Comparison of ENCODE assay signal across 22 mouse cellular contexts in the genomic region with DNA sequence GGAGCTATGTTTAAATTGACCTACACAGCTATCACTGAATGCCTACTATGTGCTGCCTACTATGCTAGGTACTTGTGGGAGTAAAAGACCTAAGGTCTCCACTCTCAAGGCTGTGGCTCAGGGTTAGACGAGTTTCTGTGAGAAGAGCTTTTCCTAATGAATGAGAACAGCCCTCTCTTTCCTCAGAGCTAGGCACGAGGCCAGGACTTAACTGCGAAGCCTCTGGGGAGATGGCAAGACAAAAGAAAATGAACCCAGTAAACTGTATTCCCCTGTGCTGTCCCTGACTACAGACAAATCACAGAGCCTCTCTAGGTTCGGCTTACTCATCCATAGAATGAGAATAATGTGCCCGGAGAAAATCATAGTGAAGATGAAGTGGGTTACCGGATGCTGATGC.
DNase-seq lines count a peak whose midpoint lies in the region; ATAC-seq and TF ChIP-seq lines count a peak whose summit lies in the region.
"Had no signal": no experiment of that assay in that cellular context is flagged by ENCODE, and none has a peak within 500 bp of the region (broad histone marks: within the 10 kb centered on the region; RNA-seq: fewer than 3 reads in every experiment).

No protein-coding gene starts in this region.

- peak; percentile 70 for DNase-seq in forebrain, embryonic 14.5 days (ENCODE audit: low spot score)
- no peak for DNase-seq in forebrain, embryonic 11.5 days (ENCODE audit: low spot score)
- peak; percentile 79 for DNase-seq in brain, embryonic 14.5 days (ENCODE audit: low read depth)
- DNase-seq: adrenal gland, adult 2 months; B cell, adult 2 months; embryo, embryonic 11 days; gastrocnemius, postnatal 25 days; heart, postnatal 36 days; kidney, adult 9 months; kidney, postnatal 4 days; lung, adult 2 months; lung, postnatal 4 days had no signal

- H3K27me3 ChIP-seq in forebrain, embryonic 14.5 days (replicated peaks; ENCODE audit: control insufficient read depth, insufficient read depth, low read length): no peaks in the 10 kb centered on the region
- H3K27me3 ChIP-seq in forebrain, embryonic 11.5 days (ENCODE audit: control insufficient read depth, insufficient read depth, low read length): no peaks in the 10 kb centered on the region
- no peaks in the 10 kb centered on the region for H3K27me3 ChIP-seq in hindbrain, embryonic 15.5 days
- H3K27me3 ChIP-seq in hindbrain, embryonic 12.5 days: no peaks in the 10 kb centered on the region
- no peaks in the 10 kb centered on the region for H3K27me3 ChIP-seq in neural tube, embryonic 14.5 days (ENCODE audit: control insufficient read depth, insufficient read depth, low read length)
- H3K27me3 ChIP-seq in neural tube, embryonic 15.5 days (replicated peaks): no peaks in the 10 kb centered on the region
- H3K27me3 ChIP-seq: heart, embryonic 12.5 days; limb, embryonic 12.5 days; liver, embryonic 12.5 days had no signal

- H3K4me1 ChIP-seq in forebrain, embryonic 14.5 days (ENCODE audit: control insufficient read depth, insufficient read depth, low read length): peaks cover 20% of the 10 kb centered on the region
- H3K4me1 ChIP-seq in forebrain, embryonic 11.5 days (replicated peaks; ENCODE audit: control insufficient read depth, insufficient read depth, low read length): peaks cover 5% of the 10 kb centered on the region; the same call in 1 of the 2 replicates
- peaks cover 17% of the 10 kb centered on the region for H3K4me1 ChIP-seq in hindbrain, embryonic 15.5 days (replicated peaks)
- peaks cover 7% of the 10 kb centered on the region for H3K4me1 ChIP-seq in hindbrain, embryonic 12.5 days
- no peaks in the 10 kb centered on the region for H3K4me1 ChIP-seq in neural tube, embryonic 14.5 days (ENCODE audit: control insufficient read depth, insufficient read depth, low read length)
- H3K4me1 ChIP-seq in neural tube, embryonic 15.5 days: peaks cover 4% of the 10 kb centered on the region; the same call in 1 of the 2 replicates
- H3K4me1 ChIP-seq: heart, embryonic 12.5 days; liver, embryonic 12.5 days had no signal

- no peak for ATAC-seq in forebrain, embryonic 14.5 days
- ATAC-seq in forebrain, embryonic 11.5 days (replicated peaks; ENCODE audit: low FRiP score): no peak
- ATAC-seq in hindbrain, embryonic 15.5 days (ENCODE audit: low FRiP score, low read depth): 0 out of 2 replicates have a peak, but pooled peaks have one; percentile 12
- ATAC-seq in hindbrain, embryonic 12.5 days (ENCODE audit: low FRiP score): no peak
- 0 out of 2 replicates have a peak, but pooled peaks have one; percentile 45 for ATAC-seq in neural tube, embryonic 14.5 days (ENCODE audit: low read depth)
- no peak for ATAC-seq in neural tube, embryonic 15.5 days (ENCODE audit: low FRiP score)
- ATAC-seq: liver, embryonic 12.5 days had no signal

- no peaks in the 10 kb centered on the region for H3K36me3 ChIP-seq in forebrain, embryonic 14.5 days (ENCODE audit: control insufficient read depth, insufficient read depth, low read length)
- no peaks in the 10 kb centered on the region for H3K36me3 ChIP-seq in forebrain, embryonic 11.5 days (ENCODE audit: control insufficient read depth, insufficient read depth, low read length)
- H3K36me3 ChIP-seq in hindbrain, embryonic 15.5 days: no peaks in the 10 kb centered on the region
- H3K36me3 ChIP-seq in hindbrain, embryonic 12.5 days: no peaks in the 10 kb centered on the region
- H3K36me3 ChIP-seq in neural tube, embryonic 14.5 days (ENCODE audit: control insufficient read depth, insufficient read depth, low read length): no peaks in the 10 kb centered on the region
- H3K36me3 ChIP-seq in neural tube, embryonic 15.5 days: no peaks in the 10 kb centered on the region
- H3K36me3 ChIP-seq: forebrain, embryonic 10.5 days; heart, embryonic 12.5 days; limb, embryonic 12.5 days; liver, embryonic 12.5 days had no signal

- no peak overlapping the region for H3K9ac ChIP-seq in forebrain, embryonic 14.5 days (ENCODE audit: low read length)
- H3K9ac ChIP-seq in forebrain, embryonic 11.5 days (ENCODE audit: low read length): no peak overlapping the region
- H3K9ac ChIP-seq in hindbrain, embryonic 15.5 days: no peak overlapping the region
- H3K9ac ChIP-seq in hindbrain, embryonic 12.5 days: no peak overlapping the region
- H3K9ac ChIP-seq in neural tube, embryonic 14.5 days (replicated peaks; ENCODE audit: low read depth, low read length): no peak overlapping the region
- no peak overlapping the region for H3K9ac ChIP-seq in neural tube, embryonic 15.5 days (replicated peaks)
- H3K9ac ChIP-seq: heart, embryonic 12.5 days; limb, embryonic 12.5 days; liver, embryonic 12.5 days had no signal

- no peak overlapping the region for H3K4me3 ChIP-seq in forebrain, embryonic 14.5 days (ENCODE audit: low read depth, low read length)
- H3K4me3 ChIP-seq in forebrain, embryonic 11.5 days (ENCODE audit: low read depth, low read length): no peak overlapping the region
- H3K4me3 ChIP-seq in hindbrain, embryonic 15.5 days: no peak overlapping the region
- H3K4me3 ChIP-seq in hindbrain, embryonic 12.5 days: no peak overlapping the region
- H3K4me3 ChIP-seq in neural tube, embryonic 14.5 days (ENCODE audit: low read depth, low read length): no peak overlapping the region
- no peak overlapping the region for H3K4me3 ChIP-seq in neural tube, embryonic 15.5 days (replicated peaks)
- H3K4me3 ChIP-seq: forebrain, embryonic 10.5 days; heart, embryonic 12.5 days; limb, embryonic 12.5 days; liver, embryonic 12.5 days; myocyte had no signal

- no peaks in the 10 kb centered on the region for H3K9me3 ChIP-seq in forebrain, embryonic 14.5 days (replicated peaks; ENCODE audit: control insufficient read depth, low read length)
- H3K9me3 ChIP-seq in forebrain, embryonic 11.5 days (ENCODE audit: control insufficient read depth, low read length): no peaks in the 10 kb centered on the region
- no peaks in the 10 kb centered on the region for H3K9me3 ChIP-seq in hindbrain, embryonic 15.5 days
- no peaks in the 10 kb centered on the region for H3K9me3 ChIP-seq in hindbrain, embryonic 12.5 days (replicated peaks)
- no peaks in the 10 kb centered on the region for H3K9me3 ChIP-seq in neural tube, embryonic 14.5 days (ENCODE audit: control insufficient read depth, low read length)
- no peaks in the 10 kb centered on the region for H3K9me3 ChIP-seq in neural tube, embryonic 15.5 days (replicated peaks)
- H3K9me3 ChIP-seq: forebrain, embryonic 10.5 days; heart, embryonic 12.5 days; limb, embryonic 12.5 days; liver, embryonic 12.5 days had no signal

- TF ChIP-seq POLR2A in brain, embryonic 14.5 days (IDR thresholded peaks at IDR 0.05; ENCODE audit: borderline replicate concordance, extremely low read depth, insufficient read depth, insufficient read length, poor library complexity, severe bottlenecking): no peak

- TF ChIP-seq CTCF in brain, embryonic 14.5 days (IDR thresholded peaks at IDR 0.05; ENCODE audit: borderline replicate concordance, extremely low read depth, insufficient read depth, insufficient read length): no peak

- WGBS in forebrain, embryonic 14.5 days: 29% methylated on average over 6 of the region's 6 CpGs
- 80% methylated on average over 6 of the region's 6 CpGs for WGBS in forebrain, embryonic 11.5 days
- WGBS in hindbrain, embryonic 15.5 days: 35% methylated on average over 6 of the region's 6 CpGs
- WGBS in hindbrain, embryonic 12.5 days: 72% methylated on average over 6 of the region's 6 CpGs
- WGBS in neural tube, embryonic 14.5 days: 46% methylated on average over 6 of the region's 6 CpGs
- WGBS in neural tube, embryonic 15.5 days: 46% methylated on average over 6 of the region's 6 CpGs

- H3K4me2 ChIP-seq in forebrain, embryonic 14.5 days (ENCODE audit: low read length): no peak overlapping the region
- no peak overlapping the region for H3K4me2 ChIP-seq in forebrain, embryonic 11.5 days (ENCODE audit: low read depth, low read length, severe bottlenecking)
- no peak overlapping the region for H3K4me2 ChIP-seq in hindbrain, embryonic 15.5 days
- H3K4me2 ChIP-seq in hindbrain, embryonic 12.5 days (replicated peaks): no peak overlapping the region
- H3K4me2 ChIP-seq in neural tube, embryonic 14.5 days (ENCODE audit: low read depth, low read length): no peak overlapping the region
- no peak overlapping the region for H3K4me2 ChIP-seq in neural tube, embryonic 15.5 days
- H3K4me2 ChIP-seq: heart, embryonic 12.5 days; limb, embryonic 12.5 days; liver, embryonic 12.5 days had no signal

- no peak overlapping the region for H3K27ac ChIP-seq in forebrain, embryonic 14.5 days (ENCODE audit: low read depth, low read length)
- no peak overlapping the region for H3K27ac ChIP-seq in forebrain, embryonic 11.5 days (ENCODE audit: low read depth, low read length)
- H3K27ac ChIP-seq in hindbrain, embryonic 15.5 days (replicated peaks): no peak overlapping the region
- H3K27ac ChIP-seq in hindbrain, embryonic 12.5 days: no peak overlapping the region
- no peak overlapping the region for H3K27ac ChIP-seq in neural tube, embryonic 14.5 days (ENCODE audit: low read depth, low read length)
- no peak overlapping the region for H3K27ac ChIP-seq in neural tube, embryonic 15.5 days (replicated peaks)
- H3K27ac ChIP-seq: forebrain, embryonic 10.5 days; limb, embryonic 12.5 days; liver, embryonic 12.5 days; stomach, postnatal 0 days had no signal

Comparison
In these comparisons a context has a peak if more than half of its experiments do, and no peak if none do; other contexts are left out.
1. ATAC-seq: peak in hindbrain, embryonic 15.5 days (single experiment) and neural tube, embryonic 14.5 days (single experiment); none in forebrain, embryonic 14.5 days (single experiment), forebrain, embryonic 11.5 days (single experiment), hindbrain, embryonic 12.5 days (single experiment) and neural tube, embryonic 15.5 days (single experiment).